Mouse (Mus musculus) heart, adult 2 months (tissue): ENCODE results near the gene Calcrl. TPM values are rescaled to one million over a fixed set of nuclear protein-coding genes. Genes with fewer than 3 reads are reported as not detected.
A peak's percentile ranks its signal among the peaks of the same experiment; 100 is the strongest.

Experiments used
- DNase-seq, 2 experiments: peaks; one replicate each; pipeline ENCODE4 v3.0.0; 2021
- H3K27ac ChIP-seq: fragments of 200-600 bp; 2 replicates; pipeline ENCODE4 v1.8.1; 2022
- H3K27me3 ChIP-seq: fragments of 200-500 bp; 2 replicates; pipeline ENCODE4 v1.6.1; 2012; ENCODE audit warnings: mild to moderate bottlenecking, low read length, inconsistent platforms, mixed read lengths; ENCODE audit not compliant: control insufficient read depth, insufficient read depth
- H3K36me3 ChIP-seq: fragments of 200-500 bp; 2 replicates; pipeline ENCODE4 v1.6.1; 2012; ENCODE audit warnings: low read length, inconsistent platforms; ENCODE audit not compliant: control insufficient read depth, insufficient read depth
- H3K4me1 ChIP-seq: fragments of 200-500 bp; 2 replicates; pipeline ENCODE4 v1.6.1; 2011; ENCODE audit warnings: low read length; ENCODE audit not compliant: control insufficient read depth, insufficient read depth
- H3K4me3 ChIP-seq: fragments of 200-600 bp; 2 replicates; pipeline ENCODE4 v1.8.1; 2022
- H3K79me2 ChIP-seq: fragments of 200-500 bp; replicated peaks from 2 replicates; pipeline ENCODE4 v1.6.1; 2012; ENCODE audit warnings: mild to moderate bottlenecking, inconsistent platforms, low read length, moderate library complexity, mixed read lengths; ENCODE audit not compliant: control insufficient read depth, insufficient read depth
- H3K9ac ChIP-seq: fragments of 200-500 bp; 2 replicates; pipeline ENCODE4 v1.6.1; 2012; ENCODE audit warnings: low read depth, mild to moderate bottlenecking, control low read depth, inconsistent platforms, low read length, mixed read lengths
- CTCF ChIP-seq: fragments of 200-600 bp; IDR thresholded peaks from 2 replicates; pipeline ENCODE4 v1.8.1; 2022; ENCODE audit warnings: antibody characterized with exemption, mild to moderate bottlenecking, moderate library complexity
- EP300 ChIP-seq: fragments of 200-500 bp; IDR thresholded peaks from 2 replicates; pipeline ENCODE4 v1.6.1; 2011; ENCODE audit warnings: low read depth, low read length, control low read depth; ENCODE audit not compliant: insufficient read depth
- POLR2A ChIP-seq: fragments of 200-500 bp; IDR thresholded peaks from 2 replicates; pipeline ENCODE4 v1.6.1; 2011; ENCODE audit warnings: mild to moderate bottlenecking, low read depth, low read length, control low read depth; ENCODE audit not compliant: insufficient read depth
- WGBS: fragments of 180-500 bp; shearing (Covaris S2); methylation state at CpG from one replicate; pipeline ENCODE4 v1.1.7; 2018; 5-methylcytosine and 5-hydroxymethylcytosine counted together
- intact Hi-C: fragments of 180-260 bp; cut with DNase I; formaldehyde crosslinking; loops from one replicate; pipeline ENCODE4 v1.15.1; 2025
- polyA plus RNA-seq: library from polyadenylated mRNA; depleted of rRNA; stranded (reverse); fragments of >200 nt; gene quantifications from 2 replicates; pipeline ENCODE4 v1.2.3, GENCODE M21; 2012; rRNA removed
- total RNA-seq, 2 experiments: library from RNA; stranded (reverse); gene quantifications; 2 replicates each; pipeline ENCODE4 v1.2.3; 2021

Gene Calcrl
- total and polyA plus RNA-seq, 3 experiments = 8.2 to 25.6 (median 23.2) TPM

DNA sequence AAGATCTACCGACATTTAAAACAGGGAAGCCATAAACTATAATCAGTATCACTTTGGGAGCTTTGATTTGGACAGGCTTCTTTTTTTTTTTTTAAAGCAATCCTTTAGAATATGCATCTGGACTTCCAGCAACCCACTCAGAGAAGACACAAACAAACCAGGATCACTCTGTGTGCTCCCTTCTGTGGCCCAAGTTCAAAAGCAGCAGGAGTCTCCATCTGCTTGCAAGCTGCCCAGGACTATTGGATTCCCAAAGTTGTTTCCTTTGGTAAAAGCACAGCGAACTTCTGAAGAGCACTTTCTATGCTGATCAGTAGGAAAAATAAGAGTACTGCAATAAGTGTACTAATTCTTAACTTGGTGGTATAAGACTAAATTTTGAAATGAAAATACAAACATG, 130.6 kb downstream of the Calcrl start:
- TF ChIP-seq EP300 (no peak), CTCF (no peak), POLR2A (no peak)
- H3K4me3 ChIP-seq = no peak overlapping the region
- peaks cover 8% of the 10 kb centered on the region for H3K36me3 ChIP-seq
- H3K4me1 ChIP-seq = peaks cover 9% of the 10 kb centered on the region
- peak in 1 of 2 experiments; percentile 15 for DNase-seq
- H3K79me2 ChIP-seq = no peaks in the 10 kb centered on the region
- no peaks in the 10 kb centered on the region for H3K27me3 ChIP-seq
- 40% methylated on average over 2 of the region's 2 CpGs for WGBS
- intact Hi-C loops = loop anchor here (2.0 to 5.0 kb wide), 4 partner anchors 42 to 107 kb away; no protein-coding TSS in a partner anchor
- peak overlapping the region; percentile 74 for H3K27ac ChIP-seq
- no peak overlapping the region for H3K9ac ChIP-seq

DNA sequence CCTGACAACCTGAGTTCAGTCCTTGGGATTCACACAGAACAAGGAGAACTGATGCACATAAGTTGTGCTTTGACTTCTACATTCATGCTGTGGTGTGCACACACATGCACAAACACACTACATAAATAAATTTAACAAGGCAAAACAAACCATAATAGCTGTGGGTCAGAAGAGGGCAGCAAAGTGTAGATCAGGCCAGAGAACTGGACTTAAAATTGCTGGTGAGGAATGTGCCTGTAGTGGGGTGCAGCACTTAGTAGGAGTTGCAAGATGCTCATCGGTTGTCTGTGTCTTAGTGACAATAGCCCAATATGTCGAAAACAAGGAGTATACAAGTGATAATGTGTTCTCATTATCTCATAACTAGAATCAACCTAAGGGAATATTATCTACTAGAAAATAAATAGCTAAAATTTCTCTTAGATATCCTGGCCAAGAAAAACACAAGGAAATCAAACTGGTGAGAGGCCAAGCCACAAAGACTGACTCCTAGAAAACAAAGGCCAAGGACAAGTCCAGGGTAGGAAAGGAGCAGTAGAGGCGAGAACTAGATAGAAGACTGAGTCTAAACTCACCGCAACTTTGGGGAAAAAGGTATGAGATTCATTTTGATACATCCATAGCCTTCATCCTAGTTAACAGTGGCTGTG, 132.7 kb downstream of the Calcrl start:
- H3K4me1 ChIP-seq = peaks cover 9% of the 10 kb centered on the region
- peak overlapping the region; percentile 42; the same call in 1 of the 2 replicates for H3K27ac ChIP-seq
- DNase-seq = no peak
- 52% methylated on average over 4 of the region's 4 CpGs for WGBS
- H3K9ac ChIP-seq = no peak overlapping the region
- no peaks in the 10 kb centered on the region for H3K79me2 ChIP-seq
- TF ChIP-seq POLR2A (no peak), CTCF (peak; percentile 75)
- H3K36me3 ChIP-seq = peaks cover 8% of the 10 kb centered on the region
- intact Hi-C loops = loop anchor here (1.0 to 5.0 kb wide), 4 partner anchors 40 to 137 kb away; no protein-coding TSS in a partner anchor
- no peaks in the 10 kb centered on the region for H3K27me3 ChIP-seq
- no peak overlapping the region for H3K4me3 ChIP-seq

DNA sequence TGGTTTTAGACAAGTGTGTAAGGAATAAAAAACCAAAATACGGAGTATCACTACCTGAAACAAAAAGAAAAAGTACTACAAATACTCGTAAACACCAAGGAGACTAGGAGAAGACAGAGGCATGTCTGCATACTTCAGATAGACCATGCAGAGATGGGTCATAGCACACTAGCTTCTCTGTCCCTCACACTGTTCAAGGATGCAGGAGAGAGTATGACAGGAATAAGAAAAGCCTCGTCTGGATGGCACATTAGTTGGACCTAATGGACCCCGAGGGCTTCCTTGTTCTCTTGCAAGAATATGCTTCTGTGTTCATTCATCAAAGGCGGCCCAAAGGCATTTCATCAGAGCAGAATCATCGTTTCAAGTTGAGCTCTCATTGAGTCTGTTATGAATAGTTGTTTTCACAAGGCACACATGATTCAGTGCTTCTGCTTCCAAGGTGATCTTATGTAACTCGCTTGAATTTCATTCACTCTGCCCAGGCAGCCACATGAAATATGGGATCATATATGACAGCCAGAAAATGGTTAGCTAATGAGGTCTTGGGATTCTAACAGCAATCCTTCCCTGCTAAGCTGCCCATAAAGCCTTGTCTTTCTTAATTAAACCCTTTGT, 136.2 kb downstream of the Calcrl start:
- intact Hi-C loops = no loop called here
- Histone ChIP-seq H3K36me3 (no peaks in the 10 kb centered on the region; the same call in 1 of the 2 replicates), H3K27ac (no peak overlapping the region), H3K27me3 (no peaks in the 10 kb centered on the region), H3K79me2 (no peaks in the 10 kb centered on the region), H3K9ac (no peak overlapping the region), H3K4me1 (peaks cover 5% of the 10 kb centered on the region), H3K4me3 (no peak overlapping the region)
- WGBS = 87% methylated on average over 7 of the region's 7 CpGs
- no peak for DNase-seq
- TF ChIP-seq POLR2A = no peak
- TF ChIP-seq EP300 = no peak
- no peak for TF ChIP-seq CTCF

Other genes starting within 250 kb of the Calcrl start
- 10 to 100 TPM; 54.1 to 56.9 TPM for gene Tfpi, start 51.4 kb upstream of the Calcrl start, total RNA-seq
- gene Tfpi, start 51.4 kb upstream of the Calcrl start, polyA plus RNA-seq = 19.9 and 56.8 TPM in 2 replicates
- 10 to 100 TPM; 53.4 to 61.4 TPM for gene Ctnnd1, start 225.4 kb upstream of the Calcrl start, total RNA-seq
- 26.5 and 54.5 TPM in 2 replicates for gene Ctnnd1, start 225.4 kb upstream of the Calcrl start, polyA plus RNA-seq
- gene Btbd18, start 233.7 kb upstream of the Calcrl start, total RNA-seq = not detected
- not detected in 2 replicates for gene Btbd18, start 233.7 kb upstream of the Calcrl start, polyA plus RNA-seq
- 10 to 100 TPM; 21.8 to 28.0 TPM for gene Selenoh, start 245.4 kb upstream of the Calcrl start, total RNA-seq
- gene Selenoh, start 245.4 kb upstream of the Calcrl start, polyA plus RNA-seq = 18.0 and 19.6 TPM in 2 replicates